Mouse (Mus musculus): ENCODE measurements around the gene Tlr12.
A peak's percentile ranks its signal among the peaks of the same experiment; 100 is the strongest.
"Not testable (repeated sequence)": the region's sequence is repeated elsewhere in the genome, so short reads cannot be mapped to it uniquely, and the experiment has no call there.

Tlr12 gene

GRCm38 (mm10) chr4:128618246-128618911 lies at the start of gene Tlr12:
Tlr12 (minus strand) TSS chr4:128618619.
- DNase-seq = no peak

- DNase-seq = not testable (repeated sequence)
Observed at GRCm38 (mm10) chr4:128667195-128667594, 48.8 kb upstream of the Tlr12 start.

- DNase-seq = not testable (repeated sequence)
Observed at GRCm38 (mm10) chr4:128666362-128666761, 47.9 kb upstream of the Tlr12 start.

GRCm38 (mm10) chr4:128664002-128664401 lies 45.6 kb upstream of the Tlr12 start:
- no peak for DNase-seq

GRCm38 (mm10) chr4:128661063-128661462 lies 42.6 kb upstream of the Tlr12 start:
- no peak for DNase-seq

- DNase-seq = no peak
Observed at GRCm38 (mm10) chr4:128660196-128660595, 41.8 kb upstream of the Tlr12 start.

- DNase-seq = no peak
Observed at GRCm38 (mm10) chr4:128655446-128655845, 37.0 kb upstream of the Tlr12 start.

- DNase-seq = peak; percentile 95
Observed at GRCm38 (mm10) chr4:128654505-128655381, 36.3 kb upstream of the Tlr12 start, which contains the start of gene Phc2. Phc2 (plus strand) TSS chr4:128654702.

- DNase-seq = no peak
Observed at GRCm38 (mm10) chr4:128652584-128653298, 34.3 kb upstream of the Tlr12 start.

GRCm38 (mm10) chr4:128651530-128651929 lies 33.1 kb upstream of the Tlr12 start:
- DNase-seq = peak; percentile 81

GRCm38 (mm10) chr4:128648567-128649255 lies 30.3 kb upstream of the Tlr12 start:
- DNase-seq = no peak

GRCm38 (mm10) chr4:128646762-128647161 lies 28.3 kb upstream of the Tlr12 start:
- no peak for DNase-seq

- no peak for DNase-seq
Observed at GRCm38 (mm10) chr4:128645896-128646295, 27.5 kb upstream of the Tlr12 start.

GRCm38 (mm10) chr4:128641766-128642717 lies 23.6 kb upstream of the Tlr12 start:
- no peak for DNase-seq

GRCm38 (mm10) chr4:128638265-128638923 lies 20.0 kb upstream of the Tlr12 start:
- DNase-seq = no peak

- no peak for DNase-seq
Observed at GRCm38 (mm10) chr4:128637250-128637649, 18.8 kb upstream of the Tlr12 start.

GRCm38 (mm10) chr4:128635894-128636585 lies 17.6 kb upstream of the Tlr12 start:
- DNase-seq = no peak

- DNase-seq = no peak
Observed at GRCm38 (mm10) chr4:128635451-128635850, 17.0 kb upstream of the Tlr12 start.

GRCm38 (mm10) chr4:128621109-128621508 lies 2.7 kb upstream of the Tlr12 start:
- DNase-seq = no peak

- no peak for DNase-seq
Observed at GRCm38 (mm10) chr4:128620572-128620971, 2.2 kb upstream of the Tlr12 start.
